Mouse (Mus musculus) left cerebral cortex, postnatal 36 days (tissue): Measurements from ENCODE around the gene Grasp. TPM values are rescaled to one million over a fixed set of nuclear protein-coding genes. Genes with fewer than 3 reads are reported as not detected.

ENCODE experiments used
- DNase-seq, 2 experiments: peaks; one replicate each; pipeline ENCODE4 v3.0.0; 2021 to 2022; ENCODE audit warnings: low spot score in 2 of 2, mixed read lengths in 1 of 2
- intact Hi-C: fragments of 180-260 bp; cut with DNase I; formaldehyde crosslinking; loops from one replicate; pipeline ENCODE4 v1.15.1; 2025
- total RNA-seq, 2 experiments: library from RNA; stranded (reverse); gene quantifications; 2 replicates each; pipeline ENCODE4 v1.2.3; 2021

Gene Grasp
- total RNA-seq, 2 experiments from 2014 or later, result 76.3 to 89.5 TPM

DNA sequence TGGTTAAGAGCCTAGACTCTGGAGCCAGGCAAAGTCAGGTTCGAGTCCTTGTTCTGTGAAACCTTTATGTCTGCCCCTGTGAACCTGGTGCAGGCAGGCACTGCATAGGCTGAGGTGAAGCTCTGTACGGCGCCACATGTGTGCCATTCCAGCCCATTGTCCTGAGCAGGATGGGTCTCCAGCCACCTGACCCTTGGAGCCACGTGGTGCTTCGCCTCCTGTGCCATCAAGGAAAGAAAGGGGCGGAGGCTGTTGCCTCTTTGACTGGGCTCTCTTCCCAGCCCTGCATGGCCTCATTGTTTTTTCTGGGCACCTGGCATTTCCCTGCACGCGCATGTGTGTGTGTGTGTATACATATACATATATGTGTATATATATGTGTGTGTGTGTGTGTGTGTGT lies 15.8 kb downstream of the Grasp start:
- intact Hi-C loops, result loop anchor here (1.0 to 2.0 kb wide), 4 partner anchors 19 to 747 kb away; no protein-coding TSS in a partner anchor
- DNase-seq, result no peak

DNA sequence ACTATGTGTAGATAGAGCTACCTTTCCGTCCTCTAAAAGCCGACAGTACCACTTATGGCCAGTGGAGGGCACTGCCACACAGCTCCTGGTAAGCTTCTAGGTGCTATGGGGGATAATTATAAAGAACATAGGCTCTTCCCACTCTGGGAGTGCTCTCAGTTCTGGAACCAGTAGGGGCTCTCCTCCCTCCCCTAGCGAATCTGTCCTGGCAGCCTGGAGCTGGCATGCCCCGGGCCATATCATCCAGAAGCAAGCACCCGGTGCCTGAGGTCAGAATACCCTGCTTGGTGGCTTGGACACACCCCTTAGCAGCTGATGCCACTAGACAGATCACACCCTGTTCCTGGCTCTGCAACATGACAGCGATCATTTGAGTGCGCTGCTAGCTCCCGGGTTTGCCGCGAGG lies 16.8 kb downstream of the Grasp start:
- intact Hi-C loops, result loop anchor here (1.0 to 2.0 kb wide), 2 partner anchors 42 to 74 kb away; no protein-coding TSS in a partner anchor
- DNase-seq, result peak; percentile 89 to 92

DNA sequence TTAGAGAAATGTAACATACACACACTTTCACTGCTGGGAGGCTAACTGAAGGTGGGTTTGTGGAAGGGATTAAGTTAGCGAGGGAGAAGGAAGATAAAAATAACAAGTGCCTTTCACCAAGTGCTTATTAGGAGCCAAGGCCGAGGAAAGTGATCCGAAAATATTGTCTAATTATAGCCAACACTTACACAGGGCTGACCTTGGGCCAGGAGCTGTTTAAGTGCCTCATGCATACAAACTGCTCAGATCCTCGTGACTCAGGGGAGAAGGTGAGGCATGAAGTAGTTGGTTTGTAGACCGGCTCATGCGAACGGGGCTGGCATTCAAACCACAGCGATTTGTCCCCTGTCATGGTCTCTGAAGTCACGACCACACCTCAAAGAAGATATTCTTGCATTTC lies 17.2 kb downstream of the Grasp start:
- intact Hi-C loops, result loop anchor here (2.0 kb wide), 1 partner anchor 74 kb away; no protein-coding TSS in a partner anchor
- no peak for DNase-seq

DNA sequence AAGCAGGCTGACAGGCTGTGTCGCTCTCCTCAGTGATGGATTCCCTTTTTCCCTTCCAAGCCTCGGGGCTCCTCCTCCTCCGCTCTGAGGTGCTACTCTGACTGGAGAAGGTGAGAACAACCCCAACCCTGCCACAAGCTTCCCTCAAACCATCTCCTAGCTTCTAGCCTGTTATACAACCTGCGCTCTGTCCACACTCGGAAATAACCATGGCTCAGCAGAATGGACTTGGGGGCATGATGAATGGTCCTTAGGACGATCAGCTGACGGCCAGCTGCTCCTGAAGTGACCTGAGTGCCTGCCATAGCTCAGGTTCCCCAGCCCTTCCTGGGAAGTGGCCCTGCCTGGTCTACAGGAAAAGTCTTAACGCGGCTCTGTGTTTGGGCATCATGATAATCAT lies 17.9 kb downstream of the Grasp start:
- DNase-seq, result no peak
- intact Hi-C loops, result loop anchor here (2.0 kb wide), 1 partner anchor 73 kb away; no protein-coding TSS in a partner anchor

DNA sequence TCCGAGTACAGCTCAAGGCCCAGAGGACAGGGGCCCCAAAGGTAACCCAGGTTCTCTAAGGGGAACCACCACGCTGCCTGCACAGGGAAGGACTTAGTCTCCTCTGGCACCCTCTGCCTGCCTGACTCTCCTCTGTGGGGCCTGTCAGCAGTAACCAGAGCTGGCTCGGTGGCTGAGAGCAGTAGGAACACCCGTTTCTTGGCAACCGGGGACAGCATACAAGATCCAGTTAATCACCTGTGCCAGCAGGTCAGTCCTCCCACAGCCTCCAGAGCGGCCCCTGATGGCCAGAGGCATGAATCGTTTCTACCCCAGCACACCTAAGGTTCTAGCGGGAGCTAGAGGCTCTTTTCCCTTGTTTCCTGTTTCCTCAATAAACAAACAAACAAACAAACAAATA lies 18.7 kb downstream of the Grasp start:
- intact Hi-C loops, result no loop called here
- DNase-seq, result no peak

DNA sequence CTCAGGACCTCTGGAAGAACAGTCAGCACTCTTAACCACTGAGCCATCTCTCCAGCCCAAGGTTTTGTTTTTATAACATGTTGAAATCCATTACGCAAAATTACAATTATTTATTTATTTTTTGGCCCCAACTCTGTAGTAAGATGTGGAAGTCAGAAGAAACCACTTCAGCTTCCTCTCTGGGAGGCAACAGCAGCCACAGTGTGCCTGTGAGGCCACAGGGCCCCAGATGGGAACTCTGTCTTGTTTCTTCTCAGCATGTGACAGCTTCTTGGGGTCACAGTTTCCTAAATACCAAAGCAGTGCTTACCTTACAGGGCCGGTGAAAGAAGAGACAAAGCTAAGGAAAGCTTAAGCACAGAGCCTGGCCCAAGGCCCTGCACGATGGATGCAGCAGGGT lies 20.0 kb downstream of the Grasp start:
- intact Hi-C loops, result no loop called here

DNA sequence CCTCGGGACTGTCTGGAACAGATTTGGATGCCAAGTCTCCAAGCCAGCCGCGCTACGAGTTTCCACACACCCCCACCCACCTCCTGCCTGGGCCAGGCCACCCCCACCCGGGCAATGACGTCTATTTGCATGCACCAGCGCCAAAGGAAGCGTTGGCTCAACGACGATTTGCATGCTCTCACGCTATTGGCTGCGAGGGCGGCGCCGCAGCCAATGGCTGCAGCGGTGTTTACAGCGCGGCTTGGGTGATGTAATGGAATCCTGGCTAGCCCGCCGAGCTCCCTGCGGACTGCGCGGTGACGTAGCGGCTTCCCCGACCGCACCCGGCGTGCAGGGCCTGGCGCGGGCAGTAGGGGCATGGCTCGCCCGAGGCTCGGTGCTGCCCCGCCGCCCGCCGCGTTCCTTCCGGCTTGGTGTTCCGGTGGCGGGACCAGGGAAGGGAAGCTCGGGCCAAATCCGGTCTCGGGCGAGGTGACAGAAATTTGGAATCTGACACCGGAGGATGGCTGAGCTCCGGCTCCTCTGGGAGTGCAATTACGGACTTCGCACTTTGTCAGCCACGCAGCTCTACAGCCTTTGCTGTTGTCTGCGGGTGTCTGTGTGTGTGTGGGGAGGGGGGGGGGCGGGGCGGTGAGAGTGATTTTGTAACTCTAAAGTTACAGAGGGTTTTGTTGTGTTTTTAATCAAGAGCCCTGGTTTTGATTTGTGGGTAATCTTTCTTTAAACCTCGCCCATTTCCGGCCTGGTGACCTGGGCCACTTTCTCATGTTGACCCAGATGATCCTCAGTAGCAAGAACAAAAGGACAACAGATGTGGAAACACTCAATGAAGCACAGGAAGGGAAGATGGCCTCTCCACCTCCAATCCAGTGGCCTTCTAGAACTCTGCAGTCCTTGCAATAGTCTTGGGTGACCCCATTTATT lies 22.5 kb downstream of the Grasp start:
- peak; percentile 95 for DNase-seq
- intact Hi-C loops, result loop anchor here (1.0 to 2.0 kb wide), 2 partner anchors 8 to 20 kb away; partner anchors contain the start of gene Nr4a1

More for the DNA sequence above, 20.0 kb downstream of the Grasp start:
- no peak for DNase-seq

DNA sequence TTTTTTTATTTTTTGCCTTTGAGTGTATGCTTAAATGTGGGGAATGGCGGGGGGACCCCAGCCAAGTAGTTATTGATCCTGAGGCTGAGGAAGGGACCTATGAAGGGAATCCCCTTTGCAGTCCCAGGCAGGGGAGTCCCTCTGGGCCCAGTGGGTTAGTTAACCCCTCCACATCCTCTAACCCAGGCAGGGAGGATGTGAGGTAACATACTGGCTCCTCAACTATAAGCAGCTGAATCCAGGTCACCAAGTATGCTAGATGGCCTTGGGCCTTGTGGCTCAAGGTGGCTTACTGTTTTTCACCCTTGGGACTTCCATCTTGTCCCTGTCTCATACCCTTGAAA lies 23.1 kb downstream of the Grasp start:
- intact Hi-C loops, result loop anchor here (2.0 kb wide), 1 partner anchor 20 kb away; no protein-coding TSS in a partner anchor

DNA sequence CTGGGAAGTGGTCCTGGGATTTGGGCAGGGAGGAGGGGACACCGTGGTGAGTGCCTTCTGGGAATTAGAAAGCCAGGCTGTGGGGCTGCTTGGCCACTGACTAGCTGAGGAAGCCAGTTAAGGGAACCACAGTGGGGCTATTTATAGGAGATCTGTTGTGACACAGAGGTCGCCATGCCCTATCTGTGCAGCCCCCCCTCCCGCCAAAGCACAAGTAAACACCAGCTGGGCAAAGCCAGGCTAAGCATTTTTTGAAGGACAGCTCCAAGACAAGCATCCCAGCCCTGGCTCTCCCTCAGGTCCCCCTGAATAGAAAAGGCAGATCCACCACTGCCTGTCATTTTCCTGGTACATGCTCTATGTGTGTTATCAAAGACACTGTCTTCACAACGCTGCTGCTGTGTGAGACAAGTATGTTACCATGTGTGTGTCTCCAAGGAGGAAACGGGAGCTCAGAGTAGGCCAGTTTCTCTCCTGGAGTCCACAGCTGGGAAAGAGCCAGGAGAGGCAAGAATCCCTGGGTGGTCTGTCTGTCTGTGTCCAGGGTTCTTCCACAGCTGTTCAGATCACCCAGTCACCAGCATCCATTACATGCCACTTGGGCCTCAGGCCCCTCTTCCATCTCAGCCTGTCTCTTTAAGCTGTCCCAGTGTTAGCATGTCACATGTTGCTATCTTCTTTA lies 24.2 kb downstream of the Grasp start:
- intact Hi-C loops, result no loop called here
- no peak for DNase-seq

More for the DNA sequence above, 23.1 kb downstream of the Grasp start:
- DNase-seq, result no peak

DNA sequence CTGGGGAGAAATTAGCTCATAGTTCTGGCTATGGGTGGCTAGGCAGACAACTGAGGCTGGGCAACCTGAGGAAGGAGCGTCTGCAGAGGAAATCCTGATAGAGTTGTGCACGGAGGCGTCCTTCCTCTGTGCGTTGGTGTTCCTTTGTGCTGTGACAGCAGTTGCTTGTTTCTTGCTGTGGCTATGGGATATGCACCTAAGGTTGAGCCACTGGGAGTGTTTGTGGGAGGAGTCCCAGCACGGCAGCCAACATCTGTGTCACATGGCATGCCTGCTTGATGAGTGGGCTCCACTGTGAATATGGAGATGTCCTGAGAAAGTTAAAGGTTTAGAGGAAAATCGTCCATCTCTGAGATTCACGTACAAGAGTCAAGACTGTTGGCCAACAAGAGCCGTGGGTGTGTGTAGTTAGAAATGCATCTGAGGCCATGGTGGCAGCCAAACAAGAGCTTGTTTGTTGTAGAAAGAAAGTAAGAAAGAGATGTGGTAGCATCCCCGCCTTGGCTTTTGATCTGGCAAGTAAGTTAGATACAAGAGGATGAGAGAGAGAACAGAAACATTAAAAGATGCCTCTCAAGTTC lies 26.3 kb downstream of the Grasp start:
- intact Hi-C loops, result no loop called here

DNA sequence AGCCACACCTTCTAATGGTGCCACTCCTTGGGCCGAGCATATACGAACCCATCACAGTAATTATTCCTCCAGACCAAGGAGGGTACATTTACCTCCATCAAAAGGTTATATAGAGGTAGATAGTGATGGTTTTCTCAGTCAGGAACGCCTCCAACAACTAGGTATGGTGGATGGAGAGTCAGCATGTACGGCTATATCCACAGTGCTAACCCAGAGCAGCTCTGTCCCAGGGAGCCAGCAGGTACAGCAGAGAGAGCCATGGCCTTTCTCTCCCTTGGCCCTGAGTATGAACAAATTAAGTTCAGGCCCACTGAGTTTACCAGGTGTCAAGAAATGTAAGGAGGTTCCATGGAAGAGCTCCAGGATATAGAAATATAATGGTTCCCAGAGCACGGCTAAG lies 27.9 kb downstream of the Grasp start:
- intact Hi-C loops, result no loop called here
- DNase-seq, result no peak

More for the DNA sequence above, 26.3 kb downstream of the Grasp start:
- DNase-seq, result no peak

DNA sequence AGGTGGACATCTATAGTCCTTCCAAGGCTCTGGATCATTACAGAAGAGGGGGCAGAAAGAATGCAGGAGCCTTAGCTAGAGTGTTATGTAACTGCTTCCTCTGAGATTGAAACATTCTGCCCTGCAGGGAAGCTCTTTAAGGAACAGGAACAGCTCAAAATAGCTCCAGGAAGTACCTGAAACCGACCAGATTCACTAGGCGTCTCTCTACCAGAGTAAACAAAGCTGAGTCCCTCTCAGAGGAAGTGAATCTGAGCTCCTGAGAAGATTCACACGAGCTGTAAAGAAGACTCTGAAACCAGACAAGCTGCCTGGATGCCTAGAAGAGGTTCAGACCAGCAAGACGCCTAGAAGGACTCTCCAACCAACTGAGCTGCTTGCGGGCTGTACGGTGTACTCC lies 28.6 kb downstream of the Grasp start:
- DNase-seq, result no peak
- intact Hi-C loops, result no loop called here

DNA sequence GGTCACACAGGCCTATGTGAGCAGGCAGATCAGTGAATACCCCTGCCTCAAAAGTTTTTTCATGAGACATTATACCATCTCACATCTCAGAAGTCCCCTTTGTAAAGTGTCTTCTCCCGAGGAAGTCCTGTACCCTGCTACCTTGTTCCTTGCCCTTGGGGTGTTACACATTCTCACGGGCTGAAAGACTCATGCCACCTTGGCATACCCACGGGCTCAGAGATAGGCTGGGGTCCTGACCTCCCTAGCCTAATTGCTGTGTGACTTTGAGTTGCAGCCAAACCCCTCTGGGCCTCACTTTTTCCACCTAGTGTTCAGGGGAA lies 29.5 kb downstream of the Grasp start:
- DNase-seq, result no peak
- intact Hi-C loops, result no loop called here

DNA sequence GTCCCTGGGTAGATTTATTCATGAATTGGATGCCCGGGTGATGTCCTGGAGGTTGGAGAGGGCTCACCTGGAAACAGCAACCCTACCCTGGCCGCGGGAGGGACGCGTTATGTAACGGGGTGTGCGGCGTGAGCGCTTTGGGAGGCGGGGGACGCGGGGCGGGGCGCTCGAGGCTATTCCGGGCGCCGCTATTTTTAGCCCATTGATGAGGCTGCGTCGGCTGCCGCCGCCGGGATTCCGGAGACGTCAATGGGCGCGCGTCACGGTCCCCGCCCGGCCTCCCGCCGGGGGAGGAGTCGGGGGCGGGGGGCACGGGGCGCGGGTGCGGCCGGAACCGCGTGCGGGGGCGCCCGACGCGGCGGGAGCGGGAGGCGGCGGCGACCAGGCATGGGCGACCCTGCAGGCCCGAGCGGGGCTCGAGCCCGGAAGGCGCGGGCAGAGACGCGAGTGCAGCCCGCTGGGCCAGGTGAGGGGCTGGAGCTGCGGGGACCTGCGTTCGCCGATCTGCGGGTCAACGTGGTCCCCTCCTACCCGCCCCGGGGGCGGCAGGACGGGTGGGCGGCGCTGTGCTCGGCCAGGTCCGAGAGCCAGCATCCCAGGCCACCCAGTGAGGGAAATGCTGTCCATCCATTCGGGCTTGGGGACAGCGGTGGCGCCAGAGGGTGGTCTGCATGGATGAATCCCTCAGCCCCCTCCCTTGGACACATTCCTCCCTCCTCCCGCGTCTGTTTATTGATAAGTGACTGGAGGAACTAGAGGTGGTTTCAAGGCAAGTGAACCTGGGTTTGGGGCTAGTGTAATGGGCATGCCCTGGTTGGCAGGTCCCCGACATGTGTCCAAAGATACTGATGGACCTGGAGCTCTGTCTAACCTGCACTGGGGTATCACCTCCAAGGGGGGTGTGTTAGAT lies 30.2 kb downstream of the Grasp start, which contains the start of gene Nr4a1:
TSS of gene Nr4a1 (plus strand) at position 384 of the 910 bp plus-strand sequence.
- peak; percentile 82 to 90 for DNase-seq
- intact Hi-C loops, result loop anchor here (1.0 kb wide), 1 partner anchor 8 kb away; no protein-coding TSS in a partner anchor

DNA sequence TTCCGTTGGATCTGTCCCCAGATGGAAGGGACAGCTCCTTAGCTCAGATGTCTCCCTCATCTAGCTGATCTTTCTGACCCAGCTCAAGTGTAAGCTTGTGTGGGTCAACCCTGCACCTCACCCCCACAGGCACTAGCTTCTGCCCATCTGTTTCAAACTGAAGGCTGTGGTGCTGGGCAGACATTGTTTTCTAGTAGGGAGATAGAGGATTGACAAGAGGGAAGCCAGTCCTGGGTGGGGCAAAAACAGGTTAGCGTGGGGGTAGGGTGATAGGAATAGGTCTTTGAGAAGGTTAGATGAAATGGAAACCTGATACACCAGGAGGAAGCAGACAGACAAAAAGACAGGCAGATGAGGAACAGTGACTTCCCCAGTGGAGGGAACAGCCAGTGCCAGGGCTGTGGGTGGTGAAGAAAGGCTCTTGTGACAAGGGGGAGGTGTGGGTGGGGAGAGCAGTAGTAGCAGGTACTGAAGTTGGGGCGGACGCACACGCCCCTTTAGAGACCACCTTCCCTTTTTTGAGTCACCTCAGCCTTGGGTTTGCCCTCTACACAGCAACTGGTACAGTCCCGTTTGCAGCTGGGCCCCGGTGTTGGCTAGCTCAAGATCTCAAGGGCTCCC lies 32.0 kb downstream of the Grasp start:
- DNase-seq, result no peak
- intact Hi-C loops, result no loop called here

DNA sequence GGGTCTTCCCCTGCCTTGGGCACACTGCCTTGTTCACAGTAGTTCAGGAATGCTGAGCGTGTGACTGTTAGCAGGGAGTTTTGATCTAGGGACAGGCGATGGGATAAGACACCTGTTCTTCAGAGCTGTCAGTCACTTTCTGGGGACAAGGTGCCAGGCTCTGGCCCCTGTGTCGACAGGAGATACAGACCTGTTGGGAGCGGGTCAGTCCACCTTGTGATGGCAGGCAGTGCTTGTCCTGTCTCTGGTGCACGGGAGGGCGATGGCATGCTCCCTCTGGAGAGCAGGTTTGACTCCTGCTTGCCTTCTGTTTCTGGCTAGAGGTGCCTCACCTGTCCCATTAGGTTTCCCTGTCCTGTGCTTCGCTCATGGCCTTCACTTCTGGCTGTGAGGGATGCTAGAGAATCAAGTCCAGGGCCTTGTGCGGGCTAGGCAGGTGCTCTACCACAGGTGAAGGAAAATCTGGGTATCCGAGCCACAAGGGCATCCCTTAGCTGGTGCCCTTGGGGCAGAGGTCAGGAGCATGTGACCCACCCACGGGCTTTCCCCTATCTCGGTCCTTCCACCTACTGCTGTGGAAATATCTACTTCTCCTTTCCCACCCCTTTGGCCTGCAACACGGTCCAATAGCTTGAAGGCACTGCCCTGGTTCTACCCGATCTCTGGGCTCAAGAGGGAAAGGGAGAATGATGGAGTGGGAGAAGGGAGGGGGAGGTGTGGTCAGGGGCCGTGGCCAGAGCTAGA lies 32.6 kb downstream of the Grasp start:
- DNase-seq, result no peak

DNA sequence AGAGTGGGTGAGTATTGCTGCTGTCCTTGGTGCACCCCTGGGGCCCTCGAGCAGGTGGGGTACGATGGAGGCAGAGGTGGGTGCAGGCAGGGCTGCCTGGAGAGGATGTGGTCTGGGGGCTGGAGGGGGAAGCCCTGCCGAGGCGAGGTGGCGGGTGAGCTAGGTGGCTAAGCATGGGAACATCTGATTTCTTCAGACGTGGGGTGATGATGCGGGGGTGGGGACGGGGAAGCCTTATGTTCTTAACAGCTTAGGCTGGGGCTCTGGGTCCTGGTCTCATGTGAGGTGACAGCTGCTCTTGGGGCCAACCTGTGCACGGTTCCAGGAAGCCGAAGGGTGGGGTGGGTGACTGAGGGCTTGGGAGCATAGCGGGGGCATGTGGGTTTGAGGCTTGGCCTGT lies 34.4 kb downstream of the Grasp start:
- intact Hi-C loops, result no loop called here
- no peak for DNase-seq

More for the DNA sequence above, 32.6 kb downstream of the Grasp start:
- intact Hi-C loops, result no loop called here

DNA sequence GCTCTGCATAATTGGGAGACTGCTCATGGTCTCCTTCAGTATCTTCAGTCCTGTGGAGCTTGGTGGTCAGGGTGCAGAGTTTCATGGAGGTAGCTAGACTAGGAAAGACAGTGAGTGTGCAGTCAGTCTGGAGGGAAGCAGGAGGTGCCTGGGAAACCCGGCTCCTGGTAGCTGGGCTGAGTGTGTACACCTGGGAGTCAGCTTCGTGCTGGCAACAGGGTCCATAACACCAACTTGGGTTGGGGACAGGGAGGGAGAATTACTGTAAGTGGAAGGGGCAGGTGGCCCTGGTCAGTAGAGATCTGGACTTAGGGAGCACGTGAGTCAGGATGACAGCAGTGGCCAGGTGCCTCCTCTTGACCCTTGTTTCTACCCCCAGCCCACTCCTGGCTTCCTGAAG lies 35.9 kb downstream of the Grasp start:
- DNase-seq, result no peak
- intact Hi-C loops, result no loop called here
